Mouse (Mus musculus) cerebellum, adult 9-11 months (tissue): ENCODE measurements at regions not wholly inside any gene's neighbourhood (a gene's known extent, or its start where the extent isn't known, plus 50 kb on each side); places are given as distances from the start of the nearest gene placed in this dataset.

Source experiments
- DNase-seq: peaks from one replicate; pipeline ENCODE4 v3.0.0; 2022

GRCm38 (mm10) chr15:29199988-29200387, 972.4 kb upstream of the Ctnnd2 start:
- DNase-seq, result no peak

GRCm38 (mm10) chr15:29223667-29224066, 948.7 kb upstream of the Ctnnd2 start:
- peak; percentile 92 for DNase-seq

GRCm38 (mm10) chr15:29226889-29227288, 945.5 kb upstream of the Ctnnd2 start:
- DNase-seq, result peak; percentile 11

- DNase-seq, result no peak
These were observed 937.8 kb upstream of the Ctnnd2 start for GRCm38 (mm10) chr15:29234635-29235034.

GRCm38 (mm10) chr15:29255152-29255551, 917.2 kb upstream of the Ctnnd2 start:
- DNase-seq, result peak; percentile 26

GRCm38 (mm10) chr15:29266767-29267166, 905.6 kb upstream of the Ctnnd2 start:
- no peak for DNase-seq

- no peak for DNase-seq
These were observed 875.9 kb upstream of the Ctnnd2 start for GRCm38 (mm10) chr15:29296454-29296853.
